Mouse (Mus musculus) left cerebral cortex, postnatal 36 days (tissue): ENCODE data around the gene Klhdc3. TPM values are rescaled to one million over a fixed set of nuclear protein-coding genes. Genes with fewer than 3 reads are reported as not detected.
A peak's percentile ranks its signal among the peaks of the same experiment; 100 is the strongest.

ENCODE experiments used
- DNase-seq, 2 experiments: peaks; one replicate each; pipeline ENCODE4 v3.0.0; 2021 to 2022; ENCODE audit warnings: low spot score in 2 of 2, mixed read lengths in 1 of 2
- intact Hi-C: fragments of 180-260 bp; cut with DNase I; formaldehyde crosslinking; loops from one replicate; pipeline ENCODE4 v1.15.1; 2025
- total RNA-seq, 2 experiments: library from RNA; stranded (reverse); gene quantifications; 2 replicates each; pipeline ENCODE4 v1.2.3; 2021

Klhdc3 gene
- total RNA-seq, 2 experiments from 2014 or later, result 188 to 234 TPM

DNA sequence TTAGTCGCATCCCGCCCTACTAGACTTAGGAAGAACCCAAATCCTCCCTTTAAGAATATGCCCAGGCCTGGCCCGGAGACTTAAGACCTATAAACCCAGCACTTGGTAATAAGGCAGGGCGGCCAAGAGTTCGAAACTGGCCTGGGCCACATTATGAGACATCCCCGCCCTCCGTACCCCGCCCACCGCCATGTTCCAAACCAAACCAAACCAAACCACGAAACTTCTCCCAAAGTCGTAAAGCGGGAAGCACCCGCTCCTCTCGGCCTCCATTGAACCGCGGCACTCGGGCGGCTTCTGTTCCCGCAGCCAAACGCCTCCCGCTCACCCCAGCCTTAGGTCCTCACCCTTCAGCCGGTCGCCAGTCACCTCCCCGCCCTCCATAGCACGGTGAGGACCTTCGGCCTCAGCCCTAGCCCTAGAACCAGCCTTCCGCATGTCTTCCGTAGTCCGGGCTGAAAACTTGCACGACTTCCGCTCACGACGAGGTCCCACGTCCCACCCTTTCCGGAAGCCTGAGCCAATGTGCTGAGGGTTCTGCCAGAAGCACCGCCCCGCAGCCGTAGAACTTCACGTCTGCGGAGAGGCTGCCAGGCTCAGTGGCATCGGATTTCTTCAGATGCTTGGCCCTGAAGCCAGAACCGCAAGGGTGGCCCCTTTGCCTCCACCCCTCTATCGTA lies 6.7 kb downstream of the Klhdc3 start, which contains the start of gene Rrp36:
TSS of gene Rrp36 (minus strand) at position 503 of the 680 bp plus-strand sequence.
- intact Hi-C loops, result loop anchor here (5.0 kb wide), 1 partner anchor 38 kb away; the partner anchor contains the start of gene Pex6
- DNase-seq, result peak; percentile 88 to 89

DNA sequence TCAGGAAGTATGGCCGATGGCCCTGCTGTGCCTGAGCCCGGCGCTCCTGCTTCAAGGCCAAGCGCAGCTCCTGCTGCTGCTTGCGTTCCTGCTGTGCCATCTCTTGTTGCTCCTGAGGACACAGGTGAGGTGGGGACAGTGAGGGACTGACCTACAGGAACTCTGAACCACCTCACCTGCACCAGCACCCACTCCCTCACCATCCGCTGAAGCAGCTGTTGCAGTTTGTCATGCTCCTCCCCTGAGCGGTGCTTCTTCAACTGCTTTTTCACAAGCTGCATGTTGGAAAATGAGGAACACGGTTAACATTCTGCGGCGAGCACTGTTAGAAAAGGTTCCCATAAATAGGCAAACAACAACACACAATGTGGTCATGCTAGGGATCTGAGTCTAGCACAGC lies 10.8 kb downstream of the Klhdc3 start:
- intact Hi-C loops, result loop anchor here (5.0 kb wide), 1 partner anchor 42 kb away; the partner anchor contains the start of gene Pex6
- no peak for DNase-seq

DNA sequence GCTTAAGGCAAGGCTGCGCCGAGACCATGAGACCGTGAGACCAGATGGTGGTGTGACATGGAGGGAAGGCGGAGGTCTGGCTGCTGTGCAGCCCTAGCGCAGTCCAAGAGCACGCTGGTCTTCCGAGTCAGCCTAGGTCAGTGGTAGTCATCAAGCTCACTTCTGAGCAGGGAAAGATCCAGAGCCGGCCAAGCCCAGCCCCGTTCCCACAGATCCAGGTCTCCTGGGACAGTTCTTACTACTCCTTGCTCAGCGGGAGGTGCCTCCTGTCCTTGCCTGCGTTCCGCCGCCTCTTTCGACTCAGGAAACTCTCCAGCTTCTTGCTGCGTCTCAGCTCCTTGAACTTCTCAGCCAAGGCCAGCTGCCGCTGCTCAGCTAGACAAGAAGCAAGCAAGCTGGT lies 13.0 kb downstream of the Klhdc3 start:
- no peak for DNase-seq
- intact Hi-C loops, result no loop called here

DNA sequence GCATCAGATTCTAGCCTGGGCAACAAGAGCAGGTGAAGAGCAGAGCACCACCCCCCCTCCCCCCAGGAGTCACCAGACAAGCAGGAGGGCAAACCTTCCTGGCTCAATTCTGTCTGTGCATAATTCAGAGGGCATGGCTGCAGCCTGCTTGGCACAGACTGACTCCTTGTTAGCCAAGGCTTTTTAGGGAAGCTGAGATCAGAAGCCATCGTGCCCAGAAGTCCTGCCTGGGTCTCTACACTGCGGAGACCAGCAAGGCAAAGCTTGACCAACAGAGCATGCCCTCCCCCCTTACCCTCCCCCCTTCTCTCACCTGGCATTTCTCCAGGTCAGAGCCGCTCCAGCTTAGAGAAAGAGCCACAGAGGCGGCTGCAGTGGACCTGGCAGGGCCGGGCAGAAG lies 18.0 kb downstream of the Klhdc3 start:
- no peak for DNase-seq
- intact Hi-C loops, result no loop called here

DNA sequence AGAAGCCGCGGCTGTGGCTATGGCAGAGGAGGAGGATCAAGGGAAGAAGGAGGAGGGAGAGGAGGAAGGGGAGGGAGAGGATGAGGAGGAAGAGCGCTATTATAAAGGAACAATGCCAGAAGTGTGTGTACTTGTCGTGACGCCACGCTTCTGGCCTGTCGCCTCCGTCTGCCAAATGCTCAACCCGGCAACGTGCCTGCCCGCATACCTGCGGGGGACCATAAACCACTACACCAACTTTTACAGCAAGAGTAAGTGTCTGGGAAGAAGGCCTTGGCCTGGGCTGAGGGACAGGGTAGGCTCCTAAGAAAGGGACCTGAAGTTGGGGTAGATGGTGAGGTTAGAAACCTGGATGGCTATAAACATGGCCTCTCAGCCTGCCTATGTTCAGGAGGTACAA lies 18.7 kb downstream of the Klhdc3 start:
- intact Hi-C loops, result no loop called here
- no peak for DNase-seq

DNA sequence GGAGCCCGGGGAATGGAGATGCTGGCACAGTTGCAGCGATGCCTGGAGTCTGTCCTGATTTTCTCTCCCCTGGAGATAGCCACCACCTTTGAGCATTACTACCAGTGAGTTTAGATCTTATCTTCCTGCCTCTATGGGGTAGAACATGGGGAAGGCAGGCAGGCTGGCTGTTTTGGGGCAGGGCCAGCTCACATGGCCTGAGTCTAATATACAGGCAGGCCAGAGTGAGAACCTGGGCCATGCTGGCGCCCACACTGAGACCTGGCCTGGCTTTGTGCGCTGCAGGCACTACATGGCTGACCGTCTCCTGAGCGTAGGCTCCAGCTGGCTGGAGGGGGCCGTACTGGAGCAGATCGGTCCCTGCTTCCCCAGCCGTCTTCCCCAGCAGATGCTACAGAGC lies 19.4 kb downstream of the Klhdc3 start:
- intact Hi-C loops, result no loop called here
- DNase-seq, result no peak

DNA sequence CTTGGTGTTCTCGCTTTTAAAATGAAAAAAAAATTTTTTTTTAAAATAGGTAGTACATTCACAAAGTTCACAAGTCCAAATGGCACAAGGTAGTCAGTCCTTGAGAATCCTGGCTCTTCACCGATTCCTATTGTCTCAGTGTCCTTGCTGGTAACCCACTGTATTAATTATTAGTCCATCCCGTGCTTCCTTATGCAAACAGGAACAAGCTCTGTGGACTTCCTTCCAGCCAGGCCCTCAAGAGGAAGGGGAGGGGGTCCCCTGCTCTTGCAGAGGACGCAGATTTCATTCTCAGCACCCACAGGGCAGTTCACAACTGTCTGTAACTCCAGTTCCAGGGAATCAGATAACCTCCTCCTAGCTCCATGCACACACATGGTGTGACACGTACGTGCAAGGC lies 24.7 kb downstream of the Klhdc3 start:
- intact Hi-C loops, result no loop called here
- no peak for DNase-seq

DNA sequence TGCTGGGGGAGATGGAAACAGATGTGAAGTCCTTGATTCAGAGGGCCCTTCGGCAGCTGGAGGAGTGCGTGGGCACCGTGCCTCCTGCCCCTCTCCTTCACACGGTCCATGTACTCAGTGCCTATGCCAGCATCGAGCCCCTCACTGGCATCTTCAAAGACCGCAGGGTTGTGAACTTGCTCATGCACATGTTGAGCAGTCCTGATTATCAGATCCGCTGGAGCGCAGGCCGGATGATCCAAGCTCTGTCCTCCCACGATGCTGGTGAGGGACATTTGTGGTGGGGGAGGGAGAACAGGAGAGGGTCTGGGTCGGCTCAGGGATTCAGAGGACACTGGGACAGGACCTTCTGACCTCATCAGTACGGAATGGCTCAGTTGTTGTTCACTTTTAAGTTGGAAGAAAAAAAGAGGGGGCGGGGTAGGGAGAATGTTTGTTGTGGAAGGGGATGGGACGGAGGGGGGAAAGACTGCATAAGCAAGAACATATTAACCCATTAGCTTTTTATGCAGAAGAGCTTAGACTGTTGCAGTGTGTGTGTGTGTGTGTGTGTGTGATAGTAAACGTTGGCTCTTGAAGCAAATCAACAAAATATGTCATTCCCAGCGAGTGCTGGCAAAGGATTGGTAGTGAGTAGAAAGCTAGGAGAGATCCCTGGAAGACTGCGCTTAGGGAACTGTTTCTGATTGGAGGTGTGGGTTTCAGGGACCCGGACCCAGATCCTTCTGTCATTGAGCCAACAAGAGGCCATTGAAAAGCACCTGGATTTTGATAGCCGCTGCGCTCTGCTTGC lies 28.8 kb downstream of the Klhdc3 start:
- DNase-seq, result no peak
- intact Hi-C loops, result no loop called here

DNA sequence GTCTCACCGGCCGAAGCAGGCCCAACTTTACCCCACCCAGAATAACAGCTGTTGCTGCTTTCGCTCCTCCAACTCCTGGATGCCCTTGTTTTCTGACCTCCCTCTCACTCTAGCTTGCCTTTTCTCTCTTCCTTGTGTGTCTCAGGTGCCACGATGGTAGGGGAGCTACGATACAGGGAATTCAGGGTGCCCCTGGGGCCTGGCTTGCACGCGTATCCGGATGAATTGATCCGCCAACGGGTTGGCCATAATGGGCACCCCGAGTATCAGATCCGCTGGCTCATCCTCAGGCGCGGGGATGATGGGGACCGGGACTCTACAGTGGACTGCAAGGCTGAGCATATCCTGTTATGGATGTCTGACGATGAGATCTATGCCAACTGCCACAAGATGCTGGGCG lies 29.4 kb downstream of the Klhdc3 start:
- no peak for DNase-seq
- intact Hi-C loops, result no loop called here

DNA sequence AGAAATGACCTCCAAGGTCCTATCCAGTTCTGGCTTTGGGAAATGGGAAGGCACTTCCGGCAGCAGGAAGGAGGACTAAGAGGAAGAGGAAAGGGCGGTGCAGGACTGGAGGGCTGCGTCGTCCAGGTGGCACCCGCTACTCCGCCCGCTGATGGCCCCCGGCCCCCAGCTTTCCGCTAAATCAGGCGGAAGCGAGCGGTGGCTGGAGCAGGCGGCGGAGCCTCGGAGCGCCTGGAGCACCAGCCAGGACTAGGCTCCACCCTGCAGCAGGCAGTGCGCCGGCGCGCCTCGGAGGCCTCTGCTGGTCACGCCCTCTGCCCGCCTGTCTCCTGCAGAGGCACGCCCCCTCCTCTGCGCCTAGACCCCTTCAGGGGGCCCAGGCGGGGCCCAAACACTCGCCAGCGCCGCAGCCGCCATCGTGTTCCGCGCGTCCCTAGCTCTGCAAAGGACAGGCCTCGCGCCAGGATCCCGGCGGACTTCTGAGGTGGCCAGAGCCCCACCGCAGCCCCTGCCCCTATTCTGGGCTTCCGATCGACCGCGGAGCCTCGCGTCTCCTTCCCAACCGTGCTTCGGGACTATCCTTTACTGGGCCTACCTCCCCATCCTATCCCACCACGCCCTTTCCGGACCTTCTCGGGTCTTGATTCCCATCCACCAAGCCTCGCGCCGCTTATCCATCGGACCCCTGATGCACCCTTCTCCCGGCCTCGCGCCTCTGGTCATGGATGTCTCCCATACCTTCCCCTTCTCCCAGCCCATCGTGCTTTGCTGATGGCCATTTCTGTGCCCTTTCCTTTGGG lies 30.3 kb downstream of the Klhdc3 start, which contains the start of gene Cul7:
TSS of gene Cul7 (plus strand) at position 106 of the 800 bp plus-strand sequence.
- intact Hi-C loops, result no loop called here
- DNase-seq, result peak; percentile 91 to 92

DNA sequence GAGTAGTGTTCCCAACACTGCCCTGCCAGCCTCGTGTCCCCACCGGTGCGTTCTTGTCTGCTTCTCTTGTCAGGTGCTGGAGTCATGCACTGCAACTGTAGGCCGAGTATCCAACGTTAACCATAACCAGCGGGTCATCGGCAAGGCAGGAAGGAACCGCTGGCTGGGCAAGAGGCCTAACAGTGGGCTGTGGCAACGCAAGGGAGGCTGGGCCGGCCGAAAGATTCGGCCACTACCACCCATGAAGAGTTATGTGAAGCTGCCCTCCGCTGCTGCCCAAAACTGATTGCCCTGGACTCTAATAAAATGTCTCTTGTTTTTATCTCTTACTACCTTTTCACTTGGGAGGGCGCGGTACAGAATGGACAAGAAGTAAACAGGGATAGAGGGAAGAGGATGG lies 30.9 kb downstream of the Klhdc3 start:
- intact Hi-C loops, result no loop called here

DNA sequence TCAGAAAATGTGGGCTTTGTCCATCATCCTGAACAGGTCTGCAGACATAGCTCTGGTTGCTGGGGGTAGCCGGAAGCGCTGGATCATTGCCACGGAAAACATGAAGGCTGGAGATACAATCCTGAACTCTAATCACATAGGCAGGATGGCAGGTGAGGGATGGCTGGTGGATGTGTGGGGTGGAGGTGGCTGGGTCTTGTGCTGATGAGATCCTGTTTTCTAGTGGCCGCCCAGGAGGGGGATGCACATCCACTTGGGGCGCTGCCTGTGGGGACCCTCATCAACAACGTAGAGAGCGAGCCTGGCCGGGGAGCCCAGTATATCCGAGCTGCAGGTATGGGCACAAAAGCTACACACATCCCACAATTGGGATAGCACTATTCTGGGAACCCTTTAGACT lies 32.3 kb downstream of the Klhdc3 start:
- DNase-seq, result no peak
- intact Hi-C loops, result no loop called here

More for the DNA sequence above, 30.9 kb downstream of the Klhdc3 start:
- DNase-seq, result no peak

DNA sequence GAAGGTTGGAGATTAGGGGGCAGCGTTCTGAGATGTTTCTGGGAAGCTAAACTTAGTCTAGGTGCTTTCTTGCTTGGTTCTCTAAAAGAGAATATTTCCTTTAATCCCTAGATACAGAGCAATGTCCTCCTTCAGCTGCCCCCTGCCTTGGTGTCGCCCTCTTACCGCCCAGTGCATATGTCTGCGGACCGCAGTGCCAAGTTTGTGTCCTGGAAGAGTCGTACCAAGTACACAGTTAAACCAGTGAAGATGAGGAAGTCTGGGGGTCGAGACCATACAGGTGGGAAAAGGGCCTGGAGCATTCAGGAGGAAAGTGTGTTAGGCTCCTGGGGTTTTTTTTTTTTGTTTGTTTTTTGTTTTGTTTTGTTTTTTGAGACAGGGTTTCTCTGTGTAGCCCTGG lies 33.4 kb downstream of the Klhdc3 start:
- intact Hi-C loops, result loop anchor here (2.0 kb wide), 1 partner anchor 34 kb away; the partner anchor contains the start of gene Klhdc3
- DNase-seq, result no peak

DNA sequence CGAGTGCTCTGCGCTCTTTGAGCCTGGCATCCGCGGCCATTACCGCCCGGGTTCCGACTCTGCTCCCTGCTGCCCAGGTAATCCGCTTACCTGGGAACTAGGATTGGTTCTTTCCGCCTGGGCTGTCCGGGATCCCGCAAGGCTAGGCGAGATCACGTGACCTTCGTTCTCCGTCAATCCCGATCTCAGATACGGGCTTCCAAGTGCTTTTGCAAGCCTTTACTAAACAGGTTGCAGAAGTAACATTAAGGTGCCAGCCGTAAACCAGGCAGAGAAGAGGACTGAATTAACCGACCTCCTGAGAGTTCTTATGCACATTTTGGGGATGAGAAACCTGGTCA lies 34.4 kb downstream of the Klhdc3 start:
- no peak for DNase-seq
- intact Hi-C loops, result loop anchor here (2.0 kb wide), 1 partner anchor 35 kb away; the partner anchor contains the start of gene Klhdc3

DNA sequence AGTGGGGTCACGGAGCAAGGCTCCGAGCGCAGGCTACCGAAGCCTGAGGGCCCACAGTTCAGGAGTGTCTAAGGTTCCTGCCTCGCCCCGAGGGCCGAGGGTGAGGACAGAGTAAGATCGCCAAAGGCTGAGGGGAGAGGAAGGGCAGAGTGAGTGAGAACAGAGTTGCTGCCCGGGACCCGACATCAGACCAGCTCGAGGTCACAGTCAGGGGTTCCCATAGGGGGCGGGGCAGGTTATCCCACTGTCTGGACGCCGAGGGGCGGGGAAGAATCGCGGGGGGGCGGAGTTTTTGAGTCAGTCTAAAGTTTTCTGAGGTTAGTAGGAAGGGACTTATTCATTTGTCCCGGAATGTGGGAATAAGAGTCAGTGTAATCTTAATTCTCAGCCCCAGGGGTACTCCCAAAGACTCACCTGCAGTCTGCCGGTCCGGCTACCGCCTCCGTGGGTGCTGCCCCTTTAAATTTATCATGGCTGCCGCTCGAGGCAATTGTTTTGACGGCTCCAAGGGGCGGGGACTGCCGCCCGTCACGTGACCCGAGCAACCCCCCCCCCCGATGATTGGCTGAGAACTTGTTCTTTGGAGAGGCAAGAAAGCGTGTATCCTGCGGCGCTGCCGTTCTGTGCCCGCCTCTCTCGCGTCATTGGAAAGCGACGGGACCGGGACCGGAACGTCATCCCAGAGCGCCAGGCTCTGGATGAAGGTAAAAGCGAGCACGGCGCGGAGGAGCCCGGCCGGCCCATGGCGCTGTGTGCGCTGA lies 35.0 kb downstream of the Klhdc3 start, which contains the start of the genes Klc4 and Mrpl2:
TSS of gene Klc4 (minus strand) at position 462 of the 761 bp plus-strand sequence.
TSS of gene Mrpl2 (plus strand) at position 669 of the 761 bp plus-strand sequence.
- intact Hi-C loops, result loop anchor here (2.0 kb wide), 1 partner anchor 35 kb away; the partner anchor contains the start of gene Klhdc3
- peak; percentile 99 for DNase-seq

DNA sequence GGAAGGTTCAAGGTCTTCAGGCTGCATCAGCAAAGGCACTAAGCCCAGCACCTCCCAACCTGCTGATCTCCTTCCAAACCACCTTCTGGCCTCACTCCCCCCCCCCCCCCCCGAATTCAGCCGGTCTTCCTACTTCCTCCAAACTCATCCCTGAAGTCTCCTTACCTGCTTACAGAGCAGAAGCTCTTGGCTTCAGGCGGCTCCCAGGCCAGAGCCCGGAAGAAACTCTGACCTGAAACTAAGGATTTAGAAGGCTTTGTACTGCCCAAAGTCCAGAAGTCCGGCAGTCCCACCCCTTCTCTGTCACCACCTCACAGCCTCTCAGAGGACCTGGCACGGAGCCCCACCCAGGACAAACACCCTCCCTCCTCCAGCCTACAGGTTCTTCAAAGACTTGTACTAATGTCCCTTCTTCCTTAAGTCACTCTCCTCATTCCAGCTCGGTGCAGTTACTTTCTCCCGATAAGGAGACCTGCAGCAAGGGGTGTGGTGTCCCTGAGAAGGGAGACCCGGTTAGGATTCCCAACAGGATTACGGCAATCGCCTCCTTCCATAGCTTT lies 35.7 kb downstream of the Klhdc3 start:
- intact Hi-C loops, result no loop called here
- DNase-seq, result no peak

DNA sequence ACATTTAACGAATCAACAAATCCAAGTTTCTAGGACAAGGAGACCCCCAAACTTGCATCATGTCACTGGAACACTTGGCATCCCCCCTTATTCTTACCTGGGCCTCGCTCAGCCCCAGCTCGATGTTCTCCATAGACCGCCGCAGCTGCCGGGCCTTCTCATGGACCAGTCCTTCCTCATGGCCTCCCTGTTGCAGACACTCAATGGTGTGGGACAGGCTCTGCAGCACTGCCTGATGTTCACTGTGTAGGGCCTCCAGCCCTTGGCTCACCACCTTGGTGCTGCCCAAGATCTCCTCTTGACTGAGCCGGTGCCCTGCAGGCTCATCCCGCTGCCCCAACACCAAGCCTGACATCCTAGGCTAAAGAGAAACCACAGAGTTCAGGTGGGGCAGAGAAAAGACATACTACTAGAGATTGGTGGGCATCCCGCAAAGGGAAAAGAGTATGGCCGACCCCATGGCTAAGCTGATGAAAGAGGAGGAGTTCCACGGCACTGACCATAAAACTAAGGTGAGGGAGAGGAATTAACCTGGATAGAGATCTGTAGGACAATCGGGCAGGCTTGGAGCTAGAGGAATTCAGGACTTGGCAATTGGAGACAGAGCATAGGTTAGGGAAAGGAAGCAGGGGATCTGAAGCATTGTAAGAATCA lies 36.4 kb downstream of the Klhdc3 start:
- no peak for DNase-seq
- intact Hi-C loops, result no loop called here

DNA sequence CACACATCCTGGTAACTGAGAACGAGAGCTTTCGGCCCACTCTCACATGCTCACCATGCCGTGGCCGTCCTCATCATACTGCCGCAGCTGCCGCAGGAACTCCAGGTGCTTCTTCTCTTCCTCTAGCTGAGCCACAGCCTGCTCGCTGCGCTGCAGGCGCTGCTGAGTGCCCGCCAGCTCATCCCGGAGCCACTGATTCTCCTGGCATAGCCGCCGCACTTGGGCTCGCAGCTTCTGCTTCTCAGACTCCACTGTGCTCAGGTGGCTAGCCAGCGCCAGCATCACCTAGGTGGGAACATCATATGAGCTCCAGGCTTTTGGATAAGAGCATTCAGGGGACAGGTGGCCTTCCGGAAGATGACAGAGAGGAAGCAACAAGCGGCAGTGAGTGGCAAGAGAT lies 38.7 kb downstream of the Klhdc3 start:
- no peak for DNase-seq
- intact Hi-C loops, result no loop called here
